Mouse (Mus musculus): ENCODE results near the gene Hs3st5. TPM values are rescaled to one million over a fixed set of nuclear protein-coding genes. Genes with fewer than 3 reads are reported as not detected.

The Hs3st5 gene
- 4.1 and 5.7 TPM in 2 replicates for polyA plus RNA-seq (2014; fragmentation: Nextera tagmentation; extraction: Ambion mirVana)

GRCm38 (mm10) chr10:36506727-36507555, at the start of gene Hs3st5:
Hs3st5 (plus strand) TSS chr10:36506814.
- peak within 1 kb of the TSS; percentile 65 for H3K9ac ChIP-seq (ENCODE audit: low read depth, low read length)
- peak; percentile 93 for ATAC-seq (ENCODE audit: low read depth)
- under 1% methylated on average over 52 of the region's 71 CpGs for WGBS
- peak within 1 kb of the TSS; percentile 97 for H3K4me2 ChIP-seq (ENCODE audit: low read depth, low read length)
- H3K9me3 ChIP-seq (ENCODE audit: control insufficient read depth, low read length) = no peaks in the 10 kb centered on the region
- no peaks in the 10 kb centered on the region for H3K36me3 ChIP-seq (ENCODE audit: control insufficient read depth, insufficient read depth, low read length)
- H3K27me3 ChIP-seq (replicated peaks; ENCODE audit: control insufficient read depth, insufficient read depth, low read length) = peaks cover 27% of the 10 kb centered on the region
- DNase-seq (ENCODE audit: low spot score) = peak; percentile 89
- peak within 1 kb of the TSS; percentile 39 for H3K27ac ChIP-seq (replicated peaks; ENCODE audit: low read depth, low read length)
- peak within 1 kb of the TSS; percentile 62 for H3K4me3 ChIP-seq (ENCODE audit: low read depth, low read length)
- 0 out of 2 replicates have a peak, but pooled peaks cover 6% of the 10 kb centered on the region for H3K4me1 ChIP-seq (ENCODE audit: control insufficient read depth, insufficient read depth, low read length)

DNA sequence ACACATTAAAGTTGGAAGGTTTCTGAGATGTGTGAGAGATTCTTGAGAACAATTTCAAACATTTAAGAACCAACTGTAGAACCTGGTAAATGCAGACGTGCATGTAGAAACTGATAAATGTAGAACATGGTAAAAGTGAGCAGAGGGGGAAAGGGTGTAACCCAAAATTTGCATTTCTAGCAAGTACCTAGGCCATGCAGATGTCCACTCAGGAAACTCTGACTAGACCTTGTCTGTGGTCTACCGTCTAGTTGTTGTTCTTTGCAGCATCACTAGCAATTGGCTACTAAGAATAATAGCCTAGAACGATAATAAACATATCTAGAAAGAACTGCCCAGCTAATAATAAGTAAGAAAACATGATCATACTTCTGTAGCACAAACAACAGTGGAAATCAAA, 38.0 kb upstream of the Hs3st5 start:
- ATAC-seq (ENCODE audit: low read depth) (no peak), DNase-seq (ENCODE audit: low spot score) (no peak)
- H3K27me3 ChIP-seq (replicated peaks; ENCODE audit: control insufficient read depth, insufficient read depth, low read length) = no peaks in the 10 kb centered on the region
- WGBS = 91% methylated on average over 3 of the region's 3 CpGs
- no peaks in the 10 kb centered on the region for H3K4me1 ChIP-seq (ENCODE audit: control insufficient read depth, insufficient read depth, low read length)
- H3K4me3 ChIP-seq (ENCODE audit: low read depth, low read length) = no peak overlapping the region
- no peak overlapping the region for H3K27ac ChIP-seq (replicated peaks; ENCODE audit: low read depth, low read length)
- no peak overlapping the region for H3K9ac ChIP-seq (ENCODE audit: low read depth, low read length)
- H3K9me3 ChIP-seq (ENCODE audit: control insufficient read depth, low read length) = no peaks in the 10 kb centered on the region
- no peak overlapping the region for H3K4me2 ChIP-seq (ENCODE audit: low read depth, low read length)
- H3K36me3 ChIP-seq (ENCODE audit: control insufficient read depth, insufficient read depth, low read length) = no peaks in the 10 kb centered on the region

GRCm38 (mm10) chr10:36471135-36471534, 35.5 kb upstream of the Hs3st5 start:
- no peaks in the 10 kb centered on the region for H3K27me3 ChIP-seq (replicated peaks; ENCODE audit: control insufficient read depth, insufficient read depth, low read length)
- no peaks in the 10 kb centered on the region for H3K36me3 ChIP-seq (ENCODE audit: control insufficient read depth, insufficient read depth, low read length)
- WGBS = 64% methylated on average over 3 of the region's 3 CpGs
- no peaks in the 10 kb centered on the region for H3K4me1 ChIP-seq (ENCODE audit: control insufficient read depth, insufficient read depth, low read length)
- ATAC-seq (ENCODE audit: low read depth) (no peak), DNase-seq (ENCODE audit: low spot score) (no peak)
- no peak overlapping the region for H3K9ac ChIP-seq (ENCODE audit: low read depth, low read length)
- no peak overlapping the region for H3K4me2 ChIP-seq (ENCODE audit: low read depth, low read length)
- H3K9me3 ChIP-seq (ENCODE audit: control insufficient read depth, low read length) = no peaks in the 10 kb centered on the region
- H3K4me3 ChIP-seq (ENCODE audit: low read depth, low read length) = no peak overlapping the region
- H3K27ac ChIP-seq (replicated peaks; ENCODE audit: low read depth, low read length) = no peak overlapping the region

DNA sequence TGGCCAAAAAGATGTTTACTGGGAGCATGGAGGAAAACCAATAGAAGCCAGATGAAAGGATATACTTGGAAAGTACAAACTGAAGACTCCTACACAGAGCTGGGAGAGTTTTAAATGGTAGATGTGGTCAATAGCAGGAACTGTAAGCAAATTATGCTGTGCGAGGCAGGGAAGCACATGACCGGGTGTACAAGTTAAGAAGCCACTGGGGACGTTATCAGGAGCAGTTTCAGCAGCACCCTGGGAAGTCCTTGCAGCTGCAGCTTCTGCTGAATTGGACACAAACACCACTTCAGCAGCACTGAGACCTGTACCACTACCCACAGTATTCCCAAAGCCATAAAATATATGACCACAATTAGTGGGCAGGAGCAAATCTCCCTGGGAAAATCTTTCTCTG, 31.8 kb upstream of the Hs3st5 start:
- no peak overlapping the region for H3K27ac ChIP-seq (replicated peaks; ENCODE audit: low read depth, low read length)
- no peak for ATAC-seq (ENCODE audit: low read depth)
- no peaks in the 10 kb centered on the region for H3K36me3 ChIP-seq (ENCODE audit: control insufficient read depth, insufficient read depth, low read length)
- DNase-seq (ENCODE audit: low spot score) = peak; percentile 12
- no peak overlapping the region for H3K4me2 ChIP-seq (ENCODE audit: low read depth, low read length)
- no peaks in the 10 kb centered on the region for H3K9me3 ChIP-seq (ENCODE audit: control insufficient read depth, low read length)
- H3K27me3 ChIP-seq (replicated peaks; ENCODE audit: control insufficient read depth, insufficient read depth, low read length) = no peaks in the 10 kb centered on the region
- no peak overlapping the region for H3K4me3 ChIP-seq (ENCODE audit: low read depth, low read length)
- 74% methylated on average over 3 of the region's 3 CpGs for WGBS
- H3K4me1 ChIP-seq (ENCODE audit: control insufficient read depth, insufficient read depth, low read length) = no peaks in the 10 kb centered on the region
- H3K9ac ChIP-seq (ENCODE audit: low read depth, low read length) = no peak overlapping the region

GRCm38 (mm10) chr10:36477543-36477942, 29.1 kb upstream of the Hs3st5 start:
- ATAC-seq (ENCODE audit: low read depth) (no peak), DNase-seq (ENCODE audit: low spot score) (no peak)
- H3K9ac ChIP-seq (ENCODE audit: low read depth, low read length) = no peak overlapping the region
- H3K27ac ChIP-seq (replicated peaks; ENCODE audit: low read depth, low read length) = no peak overlapping the region
- H3K4me3 ChIP-seq (ENCODE audit: low read depth, low read length) = no peak overlapping the region
- no peaks in the 10 kb centered on the region for H3K36me3 ChIP-seq (ENCODE audit: control insufficient read depth, insufficient read depth, low read length)
- WGBS = 77% methylated on average over 4 of the region's 4 CpGs
- H3K4me2 ChIP-seq (ENCODE audit: low read depth, low read length) = no peak overlapping the region
- H3K27me3 ChIP-seq (replicated peaks; ENCODE audit: control insufficient read depth, insufficient read depth, low read length) = no peaks in the 10 kb centered on the region
- H3K4me1 ChIP-seq (ENCODE audit: control insufficient read depth, insufficient read depth, low read length) = no peaks in the 10 kb centered on the region
- H3K9me3 ChIP-seq (ENCODE audit: control insufficient read depth, low read length) = no peaks in the 10 kb centered on the region

DNA sequence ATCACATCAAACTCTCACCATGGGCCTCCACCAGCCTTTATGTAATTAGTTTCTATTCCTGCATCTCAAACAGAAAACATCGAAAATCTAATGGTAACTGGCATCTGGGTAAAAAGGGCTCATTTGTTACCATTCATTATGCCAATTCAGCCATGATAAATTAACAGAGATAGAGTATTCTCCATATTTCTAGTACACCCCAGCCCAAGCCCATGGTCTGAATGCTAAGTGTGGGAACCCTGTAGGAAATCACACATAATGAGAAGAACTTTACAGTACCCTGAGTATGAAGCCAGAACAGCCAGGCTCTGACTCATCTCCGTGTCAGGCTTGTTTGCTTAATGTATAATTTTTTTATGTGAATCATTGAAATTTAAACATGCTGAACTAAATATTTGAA, 23.3 kb upstream of the Hs3st5 start:
- no peaks in the 10 kb centered on the region for H3K4me1 ChIP-seq (ENCODE audit: control insufficient read depth, insufficient read depth, low read length)
- 69% methylated on average over 2 of the region's 2 CpGs for WGBS

GRCm38 (mm10) chr10:36484011-36484410, 22.6 kb upstream of the Hs3st5 start:
- H3K27ac ChIP-seq (replicated peaks; ENCODE audit: low read depth, low read length) = no peak overlapping the region
- H3K36me3 ChIP-seq (ENCODE audit: control insufficient read depth, insufficient read depth, low read length) = no peaks in the 10 kb centered on the region
- ATAC-seq (ENCODE audit: low read depth) = no peak
- DNase-seq (ENCODE audit: low spot score) = no peak
- no peaks in the 10 kb centered on the region for H3K27me3 ChIP-seq (replicated peaks; ENCODE audit: control insufficient read depth, insufficient read depth, low read length)
- no peaks in the 10 kb centered on the region for H3K9me3 ChIP-seq (ENCODE audit: control insufficient read depth, low read length)
- H3K9ac ChIP-seq (ENCODE audit: low read depth, low read length) = no peak overlapping the region
- 72% methylated on average over 3 of the region's 3 CpGs for WGBS
- no peak overlapping the region for H3K4me3 ChIP-seq (ENCODE audit: low read depth, low read length)
- no peaks in the 10 kb centered on the region for H3K4me1 ChIP-seq (ENCODE audit: control insufficient read depth, insufficient read depth, low read length)
- no peak overlapping the region for H3K4me2 ChIP-seq (ENCODE audit: low read depth, low read length)

More for the DNA sequence above, 23.3 kb upstream of the Hs3st5 start:
- no peaks in the 10 kb centered on the region for H3K27me3 ChIP-seq (replicated peaks; ENCODE audit: control insufficient read depth, insufficient read depth, low read length)
- no peak overlapping the region for H3K27ac ChIP-seq (replicated peaks; ENCODE audit: low read depth, low read length)
- no peaks in the 10 kb centered on the region for H3K9me3 ChIP-seq (ENCODE audit: control insufficient read depth, low read length)
- DNase-seq (ENCODE audit: low spot score) = peak; percentile 8
- H3K4me3 ChIP-seq (ENCODE audit: low read depth, low read length) = no peak overlapping the region
- H3K36me3 ChIP-seq (ENCODE audit: control insufficient read depth, insufficient read depth, low read length) = no peaks in the 10 kb centered on the region
- H3K9ac ChIP-seq (ENCODE audit: low read depth, low read length) = no peak overlapping the region
- H3K4me2 ChIP-seq (ENCODE audit: low read depth, low read length) = no peak overlapping the region
- ATAC-seq (ENCODE audit: low read depth) = no peak

DNA sequence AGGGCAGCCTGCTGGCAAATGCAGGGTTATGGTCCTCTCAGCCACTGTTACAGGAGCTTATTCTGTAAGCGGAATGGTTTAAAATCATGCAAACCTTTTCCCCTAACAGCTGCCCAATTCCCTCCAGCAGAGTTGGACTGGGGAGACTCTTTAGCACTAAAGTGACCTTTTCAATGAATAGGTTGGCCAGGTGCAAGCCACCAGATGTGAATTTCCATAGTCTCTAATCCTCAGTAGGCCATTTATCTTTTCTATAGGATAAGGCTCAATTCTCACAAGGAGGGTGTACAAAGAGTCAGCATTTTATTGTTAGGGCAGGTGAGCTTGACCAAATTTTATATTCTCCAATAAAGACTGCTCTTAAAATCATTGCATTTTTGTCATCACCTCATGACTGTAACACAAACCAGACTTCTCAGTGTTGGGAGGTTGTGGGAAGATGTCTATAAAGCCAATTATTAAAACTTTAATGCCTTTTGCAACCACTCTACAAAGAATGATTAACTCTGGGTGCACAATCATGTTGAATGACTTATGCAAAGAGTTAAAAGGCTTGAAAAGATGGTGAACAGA, 21.8 kb upstream of the Hs3st5 start:
- H3K27me3 ChIP-seq (replicated peaks; ENCODE audit: control insufficient read depth, insufficient read depth, low read length) = no peaks in the 10 kb centered on the region
- DNase-seq (ENCODE audit: low spot score) (no peak), ATAC-seq (ENCODE audit: low read depth) (no peak)
- no peak overlapping the region for H3K4me2 ChIP-seq (ENCODE audit: low read depth, low read length)
- H3K4me3 ChIP-seq (ENCODE audit: low read depth, low read length) = no peak overlapping the region
- H3K36me3 ChIP-seq (ENCODE audit: control insufficient read depth, insufficient read depth, low read length) = no peaks in the 10 kb centered on the region
- no peak overlapping the region for H3K9ac ChIP-seq (ENCODE audit: low read depth, low read length)
- H3K4me1 ChIP-seq (ENCODE audit: control insufficient read depth, insufficient read depth, low read length) = no peaks in the 10 kb centered on the region
- 79% methylated on average over 1 of the region's 1 CpGs for WGBS
- H3K9me3 ChIP-seq (ENCODE audit: control insufficient read depth, low read length) = no peaks in the 10 kb centered on the region
- H3K27ac ChIP-seq (replicated peaks; ENCODE audit: low read depth, low read length) = no peak overlapping the region

Data from embryonic facial prominence, embryonic 14.5 days (tissue).